Mouse (Mus musculus) cerebellum, adult 2 months (tissue): ENCODE measurements at regions not wholly inside any gene's neighbourhood (a gene's known extent, or its start where the extent isn't known, plus 50 kb on each side); places are given as distances from the start of the nearest gene placed in this dataset.

Experiments used
- CTCF ChIP-seq: fragments of 200-500 bp; IDR thresholded peaks from 2 replicates; pipeline ENCODE4 v1.5.1; 2011; ENCODE audit warnings: low read depth, mild to moderate bottlenecking, control low read depth, low read length, moderate library complexity, borderline replicate concordance; ENCODE audit not compliant: insufficient read depth
- POLR2A ChIP-seq: fragments of 200-500 bp; IDR thresholded peaks from 2 replicates; pipeline ENCODE4 v1.6.1; 2011; ENCODE audit warnings: low read length, control low read depth, borderline replicate concordance; ENCODE audit not compliant: insufficient read depth

- TF ChIP-seq CTCF, result no peak
- no peak for TF ChIP-seq POLR2A
Measured at GRCm38 (mm10) chr1:35115521-35115920, 265.7 kb downstream of the Plekhb2 start.
